Mouse (Mus musculus) gastrocnemius, adult 18-20 months (tissue): ENCODE results near the gene Eea1. TPM values are rescaled to one million over a fixed set of nuclear protein-coding genes. Genes with fewer than 3 reads are reported as not detected.

ENCODE experiments used
- DNase-seq: peaks from one replicate; pipeline ENCODE4 v3.0.0; 2021; ENCODE audit warnings: low spot score
- total RNA-seq, 2 experiments: library from RNA; stranded (reverse); gene quantifications; 2 replicates each; pipeline ENCODE4 v1.2.3; 2021

The Eea1 gene
- total RNA-seq, 2 experiments from 2014 or later, result 23.6 to 29.5 TPM

DNA sequence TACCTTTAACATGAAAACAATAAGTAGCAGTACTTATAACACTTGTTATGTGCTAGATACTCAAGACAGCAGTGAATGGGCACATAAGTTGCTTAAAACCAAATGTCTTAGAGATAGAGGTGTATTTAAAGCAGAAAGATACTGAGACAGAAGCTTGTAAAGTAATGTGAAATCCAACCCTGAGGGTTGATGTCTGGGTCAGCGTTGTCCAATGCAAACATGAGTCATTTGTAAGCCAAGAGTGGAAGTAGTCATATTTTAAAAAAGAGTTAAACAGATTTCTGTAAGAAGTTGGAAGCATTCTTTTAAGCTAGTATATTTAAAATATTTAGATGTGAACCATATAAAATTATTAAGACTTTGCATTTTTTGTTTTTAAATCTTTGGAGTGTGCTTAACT lies 4.6 kb downstream of the Eea1 start:
- DNase-seq, result no peak

DNA sequence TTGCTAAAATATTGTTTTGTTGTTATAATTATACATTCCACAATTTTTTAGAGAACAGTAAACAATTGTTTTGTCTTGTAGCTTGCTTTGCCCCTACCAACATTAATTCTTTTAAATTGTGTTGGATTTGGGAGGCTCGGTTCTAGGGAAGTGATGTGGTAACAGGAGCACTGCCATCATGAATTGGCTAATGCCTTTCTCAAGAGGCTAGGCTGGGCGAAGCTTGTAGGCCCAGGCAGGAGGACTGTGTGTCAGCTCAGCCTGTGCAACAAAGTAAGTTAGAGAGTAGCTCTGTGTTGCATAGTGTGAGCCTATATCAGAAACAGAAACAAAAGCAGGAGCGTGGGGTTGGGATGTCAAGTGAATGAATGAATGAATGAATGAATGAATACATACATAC lies 9.0 kb downstream of the Eea1 start:
- DNase-seq, result no peak

DNA sequence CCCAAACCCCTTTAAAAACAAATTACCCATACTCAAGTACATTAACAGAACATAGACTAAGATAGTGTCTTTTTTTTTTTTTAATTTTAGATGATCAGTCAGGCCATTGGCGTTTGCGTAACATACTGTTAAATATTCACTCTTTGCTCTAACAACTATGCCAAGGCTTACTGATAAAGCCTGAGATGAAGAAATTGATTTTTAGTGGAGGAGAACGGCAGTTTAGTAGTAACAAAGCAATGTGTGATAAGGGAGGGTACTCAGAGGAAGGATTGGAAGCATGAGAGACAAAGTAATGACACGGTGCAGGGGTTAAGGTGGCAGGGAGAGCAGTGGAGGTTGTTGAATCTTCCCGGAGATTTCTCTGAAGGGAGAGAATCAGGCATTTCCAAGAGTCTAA lies 9.7 kb downstream of the Eea1 start:
- DNase-seq, result no peak

DNA sequence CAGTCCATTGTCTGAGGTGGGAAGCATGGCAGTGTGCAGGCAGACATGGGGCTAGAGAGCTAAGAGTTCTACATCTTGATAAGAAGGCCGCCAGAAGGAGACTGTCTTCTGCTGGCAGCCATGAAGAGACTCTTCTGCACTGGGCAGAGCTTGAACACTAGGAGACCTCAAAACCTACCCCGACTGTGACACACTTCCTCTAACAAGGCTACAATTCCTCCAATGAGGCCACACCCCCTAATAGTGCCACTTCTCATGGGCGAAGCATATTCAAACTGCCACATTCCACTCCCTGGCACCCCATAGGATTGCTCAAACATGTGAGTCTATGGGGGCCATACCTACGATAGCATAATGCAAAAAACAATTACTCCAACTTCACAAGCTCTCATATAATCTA lies 10.3 kb downstream of the Eea1 start:
- DNase-seq, result no peak

DNA sequence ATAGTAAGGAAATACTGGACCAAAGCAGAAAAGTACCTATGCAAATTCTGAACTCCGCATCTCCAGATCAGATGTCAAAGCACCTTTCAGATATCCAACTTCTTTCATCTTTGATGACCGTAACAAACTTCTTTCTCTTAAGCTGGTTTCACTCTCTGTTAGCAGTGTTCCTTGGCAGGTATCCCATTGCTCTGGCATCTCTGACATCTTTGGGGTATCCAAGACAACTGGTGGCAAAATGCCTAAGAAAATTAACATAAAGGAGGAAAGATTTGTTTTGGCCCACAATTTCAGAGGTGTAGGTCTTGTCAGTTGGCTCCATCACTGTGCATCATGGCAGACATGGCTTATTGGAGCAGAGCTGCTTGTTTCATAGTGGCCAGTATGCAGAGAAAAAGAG lies 10.9 kb downstream of the Eea1 start:
- DNase-seq, result no peak

DNA sequence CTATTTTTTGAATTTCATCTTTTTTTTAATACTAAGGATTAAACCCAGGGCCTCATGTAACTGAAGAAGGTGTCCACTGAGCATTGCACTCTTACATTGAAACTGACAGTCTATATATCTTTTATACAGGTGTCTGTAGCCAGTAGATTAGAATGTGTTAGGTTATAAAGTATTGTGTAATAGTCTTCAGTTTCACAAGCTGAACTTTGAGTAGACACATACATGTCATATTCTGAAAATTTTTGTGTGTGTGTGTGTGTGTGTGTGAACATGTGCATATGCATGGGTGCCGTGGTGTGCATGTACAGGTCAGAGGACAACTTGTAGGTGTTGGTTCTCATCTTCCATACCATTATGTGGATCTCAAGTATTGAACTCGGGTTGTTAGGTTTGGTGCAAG lies 16.2 kb downstream of the Eea1 start:
- no peak for DNase-seq

DNA sequence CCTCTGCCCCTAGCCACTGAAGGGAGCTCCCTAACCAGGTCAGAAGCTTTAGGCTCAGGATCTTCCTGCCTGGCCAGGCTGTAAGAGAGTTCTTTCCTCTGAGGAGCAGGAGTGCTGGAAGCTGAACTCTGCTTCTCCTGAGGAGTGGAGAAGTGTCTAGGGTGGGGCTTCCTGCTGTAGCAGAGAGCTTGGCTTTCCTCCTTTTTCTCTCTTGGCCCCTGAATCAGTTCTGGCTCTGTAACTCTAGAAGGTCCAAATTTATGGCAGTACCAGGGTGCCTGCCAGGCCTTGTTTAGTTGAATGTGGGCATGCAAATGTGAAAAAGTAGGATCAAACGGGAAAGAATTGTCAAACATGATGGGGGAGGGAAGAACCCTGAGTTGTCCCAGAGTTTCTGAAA lies 17.1 kb downstream of the Eea1 start:
- DNase-seq, result no peak

DNA sequence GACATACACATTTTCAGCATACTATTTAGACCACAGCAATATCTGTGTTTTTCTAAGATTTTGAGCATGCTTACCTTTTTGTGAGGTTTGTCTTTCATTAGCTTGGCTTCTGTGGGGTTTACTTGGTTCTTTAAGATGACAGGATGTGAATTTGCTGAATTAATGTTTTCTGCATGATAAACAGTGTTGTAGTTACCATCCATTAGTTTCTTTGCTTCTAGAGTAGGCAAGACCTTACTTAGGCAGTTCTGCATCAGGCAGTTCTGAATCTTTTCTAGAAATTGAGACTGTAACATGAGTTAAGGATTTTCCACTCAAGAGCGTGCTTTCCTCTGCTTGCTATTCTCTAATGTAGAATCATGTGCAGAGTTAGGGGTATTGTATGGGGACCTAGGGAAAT lies 24.2 kb downstream of the Eea1 start:
- no peak for DNase-seq

DNA sequence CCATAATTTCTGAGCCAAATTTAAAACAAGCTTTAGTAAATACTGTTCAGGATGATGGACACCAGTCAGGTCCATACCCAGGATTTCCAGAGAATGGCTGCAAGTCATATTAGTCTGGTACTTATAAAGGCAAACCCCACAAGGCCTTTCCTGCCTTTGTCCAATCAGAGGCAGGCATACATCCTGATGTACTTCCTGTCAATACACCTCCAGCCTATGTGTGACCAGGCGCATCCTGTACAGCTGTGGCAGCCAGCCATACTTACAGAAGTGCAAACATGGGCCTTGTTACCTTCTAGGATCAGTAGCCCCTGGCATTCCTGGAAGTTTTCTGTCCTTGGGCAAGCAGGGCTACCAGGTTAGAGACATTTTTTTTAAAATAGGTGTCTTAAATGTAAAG lies 29.2 kb downstream of the Eea1 start:
- no peak for DNase-seq

DNA sequence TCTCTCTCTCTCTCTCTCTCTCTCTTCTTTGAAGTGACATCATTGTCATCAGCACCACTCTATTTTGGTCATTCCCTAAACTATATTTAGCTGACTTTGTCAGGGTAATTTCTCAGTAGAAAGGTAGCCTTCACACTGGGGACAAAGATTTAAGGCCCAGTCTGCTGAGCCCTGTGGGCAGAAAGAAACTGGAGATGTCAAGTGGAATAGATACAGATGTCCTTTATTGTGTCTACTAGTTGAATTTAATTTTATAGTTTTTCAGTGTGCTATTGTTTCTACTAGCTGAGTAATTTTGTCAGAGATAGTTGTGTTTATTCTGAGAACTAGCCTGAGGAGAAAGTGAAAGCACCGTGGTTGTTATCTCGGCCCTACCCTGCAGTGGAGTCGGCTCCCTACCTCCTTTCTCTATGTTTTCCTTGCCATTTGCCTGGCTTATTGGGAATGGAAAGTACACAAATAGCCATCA lies 30.3 kb downstream of the Eea1 start:
- no peak for DNase-seq

DNA sequence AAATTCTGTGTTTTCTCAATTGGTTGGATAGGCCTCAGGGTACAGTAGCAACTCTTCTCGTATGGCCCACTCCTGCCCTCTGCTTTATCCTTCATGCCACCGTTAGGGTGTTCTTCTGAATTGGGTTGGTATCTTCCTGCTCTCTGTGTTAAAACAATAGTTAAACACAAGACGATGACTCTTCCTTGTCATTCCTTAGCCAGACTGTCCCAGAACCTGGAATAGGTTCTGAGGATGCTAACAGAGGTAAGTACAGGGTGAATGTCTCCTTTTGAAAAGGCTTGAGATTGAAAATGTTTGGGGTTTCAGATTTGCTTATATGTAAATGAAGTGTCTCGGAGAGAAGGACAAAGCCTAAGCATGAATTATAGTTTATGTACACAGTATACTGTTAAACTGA lies 30.9 kb downstream of the Eea1 start:
- no peak for DNase-seq

DNA sequence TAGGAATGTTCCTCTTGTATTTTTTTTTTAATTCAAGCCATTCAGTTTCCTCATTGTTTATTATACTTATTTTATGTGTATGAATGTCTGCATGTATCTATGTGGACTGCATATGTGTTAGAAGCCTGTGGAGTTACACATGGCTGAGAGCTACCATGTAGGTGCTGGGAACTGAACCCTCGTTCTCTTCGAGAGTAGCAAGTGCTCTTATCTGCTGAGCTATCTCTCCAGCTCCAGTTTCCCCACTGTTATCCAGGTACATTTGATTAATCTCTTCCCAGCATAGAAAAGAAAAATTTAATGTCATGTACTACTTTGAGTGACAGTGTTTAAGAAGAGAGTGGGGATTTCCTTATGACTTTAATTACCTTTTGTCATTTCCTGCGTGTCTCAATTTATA lies 31.5 kb downstream of the Eea1 start:
- DNase-seq, result no peak

DNA sequence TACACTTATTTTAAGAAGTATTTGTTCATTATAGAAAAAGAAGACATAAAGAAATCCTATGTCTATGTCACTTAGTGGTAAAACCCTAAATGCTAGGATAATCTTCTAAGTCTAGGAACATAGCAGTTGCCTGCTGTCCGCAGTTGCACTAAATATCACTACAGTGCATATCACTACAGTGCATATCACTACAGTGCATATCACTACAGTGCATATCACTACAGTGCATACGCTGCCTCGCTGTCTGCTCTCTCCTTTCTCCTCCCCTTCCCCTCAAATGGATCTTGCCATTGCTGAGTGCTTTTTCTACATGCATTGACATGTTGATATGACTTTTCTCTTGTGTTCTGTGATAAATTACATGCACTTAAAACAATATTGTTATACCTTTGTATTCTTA lies 34.0 kb downstream of the Eea1 start:
- DNase-seq, result no peak

DNA sequence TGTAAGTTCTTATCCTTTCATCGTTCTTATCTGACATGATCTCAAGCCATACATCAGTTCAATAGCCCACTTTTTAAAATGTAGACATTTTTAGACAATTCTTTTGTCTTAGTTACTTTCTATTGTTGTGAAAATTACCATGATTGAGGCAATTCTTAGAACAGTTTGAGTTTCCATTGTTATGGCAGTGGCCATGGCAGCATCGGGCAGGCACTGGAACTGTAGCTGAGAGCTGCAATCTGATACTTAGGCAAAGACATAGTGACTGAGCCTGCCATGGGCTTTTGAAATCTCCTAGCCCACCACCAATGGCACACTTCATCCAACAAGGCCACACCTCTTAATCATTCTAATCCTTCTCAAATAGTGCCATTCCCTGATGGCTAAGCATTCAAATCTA lies 36.3 kb downstream of the Eea1 start:
- DNase-seq, result no peak

DNA sequence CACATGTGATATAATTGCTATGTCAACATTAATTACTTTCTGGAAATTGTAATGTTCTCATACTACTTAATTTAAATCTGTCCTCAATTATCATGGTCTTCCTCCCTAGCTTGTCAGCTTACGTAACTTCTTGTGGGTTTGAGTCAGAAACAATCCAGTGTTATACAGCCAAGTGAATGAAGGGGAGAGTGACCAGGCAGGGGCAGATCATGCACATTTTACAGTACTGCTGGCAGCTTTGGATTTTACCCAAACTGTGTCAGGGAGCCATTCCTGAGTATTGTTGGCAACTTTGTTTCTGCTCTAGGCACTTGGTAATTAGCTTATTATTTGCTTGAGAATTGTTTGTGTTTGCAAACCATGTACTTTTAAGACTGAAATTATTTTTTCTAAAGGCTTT lies 49.3 kb downstream of the Eea1 start:
- DNase-seq, result no peak

DNA sequence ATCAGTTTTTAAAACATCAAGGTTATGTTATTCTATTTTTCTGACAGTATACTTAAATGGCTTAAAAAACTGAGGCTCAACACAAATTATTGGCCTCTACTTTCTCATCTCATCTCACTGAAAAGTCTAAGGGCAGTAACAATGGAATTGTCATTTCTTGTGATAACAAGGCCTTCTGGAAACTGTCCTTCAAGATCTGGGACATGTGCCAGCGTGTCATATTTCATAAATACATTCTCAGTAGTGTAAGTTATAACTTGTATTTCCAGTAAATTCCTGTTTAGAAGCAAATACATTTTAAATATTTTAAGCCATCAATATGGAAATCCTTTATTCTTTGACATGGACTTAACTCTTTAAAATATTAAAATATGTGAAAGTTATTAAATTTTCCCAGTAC lies 50.7 kb downstream of the Eea1 start:
- DNase-seq, result no peak

DNA sequence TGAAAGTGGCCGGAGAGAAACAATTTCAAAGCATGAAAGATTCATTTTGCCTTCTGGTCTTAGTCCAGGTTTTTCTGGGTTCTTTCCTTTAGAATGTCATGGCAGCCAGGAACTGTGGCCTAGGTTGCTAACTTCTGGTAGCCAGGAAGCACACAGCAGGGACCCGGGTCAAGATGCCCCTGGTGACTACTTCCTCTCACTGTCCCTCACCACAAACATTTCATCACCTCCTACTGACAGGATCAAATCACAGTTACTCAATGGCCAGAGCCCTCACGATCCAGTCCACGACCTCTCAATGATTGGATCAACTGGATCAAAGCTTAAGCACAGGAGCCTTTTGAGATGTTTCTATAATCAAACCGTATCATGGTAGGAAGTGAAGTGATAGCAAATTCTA lies 60.5 kb downstream of the Eea1 start:
- DNase-seq, result no peak

DNA sequence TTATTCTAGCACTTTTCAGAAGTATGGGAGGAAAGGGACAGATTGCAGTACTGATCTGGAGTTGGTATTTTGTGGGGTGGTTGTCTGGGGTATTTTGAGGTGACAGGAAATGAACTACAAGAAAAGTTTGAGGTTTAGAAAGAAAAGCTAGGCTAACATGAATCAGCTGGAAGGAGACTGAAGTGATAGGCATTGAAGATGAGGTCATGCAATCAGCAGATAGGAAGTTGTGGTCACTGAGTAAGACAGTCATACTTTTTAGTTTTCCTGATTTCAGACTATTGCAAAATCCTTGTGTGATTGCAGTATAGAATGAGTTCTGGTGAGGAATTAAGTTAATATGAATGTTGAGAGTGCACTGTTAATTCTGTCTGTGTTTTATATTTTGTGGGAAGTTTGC lies 75.3 kb downstream of the Eea1 start:
- no peak for DNase-seq

DNA sequence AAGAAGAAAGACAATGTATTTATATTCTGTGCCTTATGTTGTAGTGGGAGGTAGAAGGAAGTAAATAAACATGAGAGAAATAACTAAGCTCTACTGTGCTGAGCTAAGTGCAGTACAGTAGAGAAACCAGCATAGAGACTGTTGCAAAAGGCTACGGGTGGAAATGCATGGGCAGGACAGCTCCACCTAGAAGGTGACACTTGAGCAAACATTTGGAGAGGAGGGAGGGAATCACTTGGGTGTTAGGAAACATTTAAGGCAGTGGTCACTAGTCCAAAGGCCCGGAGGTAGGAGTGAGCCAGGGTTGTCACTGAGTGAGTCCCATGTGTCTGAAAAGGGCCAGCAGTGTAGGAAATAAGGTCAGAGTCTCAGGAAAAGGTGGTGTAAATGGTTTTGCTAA lies 77.0 kb downstream of the Eea1 start:
- DNase-seq, result no peak

DNA sequence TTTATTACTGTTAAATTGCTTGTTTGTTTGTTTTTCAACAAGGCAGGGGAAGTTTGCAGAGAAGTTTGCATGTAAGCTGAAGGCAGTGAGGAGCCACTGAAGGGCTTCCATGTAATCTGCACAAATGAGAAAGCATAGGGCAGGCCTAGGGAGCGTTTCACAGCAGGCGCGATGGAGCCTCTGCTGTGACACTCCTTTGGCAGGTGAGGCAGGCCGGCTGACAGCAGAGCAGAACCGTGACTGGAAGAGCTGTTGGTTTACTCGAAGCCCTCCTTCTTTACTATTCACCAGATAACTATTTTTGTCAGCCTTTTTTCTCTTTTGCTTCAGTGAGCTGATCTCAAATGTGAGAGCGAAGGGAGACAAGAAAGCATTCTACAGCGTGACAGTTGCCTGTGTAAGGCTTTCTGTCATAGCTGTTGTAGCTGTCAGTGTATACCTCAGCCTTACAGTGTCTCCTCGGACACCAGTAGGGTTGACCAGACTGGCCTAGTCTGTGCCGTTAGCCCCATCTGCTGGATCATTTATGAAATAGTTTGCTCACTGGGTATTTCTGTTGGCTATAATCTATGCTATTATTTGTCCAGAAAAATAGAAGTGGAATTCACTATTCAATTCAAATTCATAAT lies 93.0 kb downstream of the Eea1 start:
- peak; percentile 43 for DNase-seq

DNA sequence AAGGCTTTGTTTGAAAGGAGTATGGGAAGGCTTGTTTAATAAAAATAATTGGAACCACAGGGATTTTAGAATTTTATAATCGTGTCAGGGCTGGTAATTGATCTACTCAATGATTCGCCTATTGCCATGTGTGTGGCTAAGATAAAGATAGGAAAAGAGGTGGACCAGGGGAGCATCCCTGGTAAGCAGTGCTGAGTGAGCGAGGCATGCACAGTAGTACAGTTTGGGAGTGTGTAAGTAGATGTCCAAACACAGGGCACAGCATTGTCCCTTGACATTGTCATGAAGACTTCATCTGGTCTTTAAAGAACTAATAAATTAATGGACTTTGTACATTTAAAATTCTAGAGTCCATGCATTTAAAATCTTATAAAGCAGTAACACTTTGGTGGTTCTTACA lies 93.7 kb downstream of the Eea1 start:
- DNase-seq, result no peak

DNA sequence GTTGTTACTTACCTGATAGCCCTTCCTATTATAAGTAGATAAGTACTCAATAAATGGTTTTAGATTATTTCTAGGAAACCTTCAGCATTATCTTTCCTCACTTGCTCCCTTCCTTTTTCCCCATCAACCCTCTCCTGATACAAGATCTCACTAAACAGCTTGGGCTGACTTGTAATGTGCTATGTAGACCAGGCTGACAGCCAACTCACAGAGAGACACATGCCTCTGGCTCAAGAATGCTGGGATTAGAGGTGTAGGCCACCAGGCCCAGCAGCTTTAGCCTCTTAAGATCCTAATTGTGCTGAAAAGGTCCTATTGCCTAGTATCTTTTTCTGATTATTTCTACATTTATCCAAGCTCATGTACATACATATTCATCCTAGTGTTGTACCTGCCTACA lies 95.5 kb downstream of the Eea1 start:
- DNase-seq, result no peak

DNA sequence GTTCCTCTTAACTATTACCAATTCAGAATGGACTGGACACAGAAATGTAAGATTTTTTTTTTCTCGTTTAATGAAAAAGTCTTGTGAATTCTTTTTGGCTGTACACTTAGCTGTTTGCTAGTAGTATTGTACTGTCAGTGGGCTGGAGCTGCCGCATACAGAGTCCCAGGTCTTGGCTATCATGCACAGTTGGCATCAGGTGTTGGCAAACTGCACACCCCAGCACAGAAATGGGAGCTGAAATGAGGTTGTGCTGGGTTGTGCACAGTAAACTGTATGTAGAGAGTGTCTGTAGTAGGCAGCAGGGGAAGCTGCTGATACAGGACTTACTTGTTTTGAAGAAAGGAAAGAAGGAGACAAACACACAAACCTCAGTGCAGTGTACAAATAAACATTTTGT lies 103.8 kb downstream of the Eea1 start:
- no peak for DNase-seq

DNA sequence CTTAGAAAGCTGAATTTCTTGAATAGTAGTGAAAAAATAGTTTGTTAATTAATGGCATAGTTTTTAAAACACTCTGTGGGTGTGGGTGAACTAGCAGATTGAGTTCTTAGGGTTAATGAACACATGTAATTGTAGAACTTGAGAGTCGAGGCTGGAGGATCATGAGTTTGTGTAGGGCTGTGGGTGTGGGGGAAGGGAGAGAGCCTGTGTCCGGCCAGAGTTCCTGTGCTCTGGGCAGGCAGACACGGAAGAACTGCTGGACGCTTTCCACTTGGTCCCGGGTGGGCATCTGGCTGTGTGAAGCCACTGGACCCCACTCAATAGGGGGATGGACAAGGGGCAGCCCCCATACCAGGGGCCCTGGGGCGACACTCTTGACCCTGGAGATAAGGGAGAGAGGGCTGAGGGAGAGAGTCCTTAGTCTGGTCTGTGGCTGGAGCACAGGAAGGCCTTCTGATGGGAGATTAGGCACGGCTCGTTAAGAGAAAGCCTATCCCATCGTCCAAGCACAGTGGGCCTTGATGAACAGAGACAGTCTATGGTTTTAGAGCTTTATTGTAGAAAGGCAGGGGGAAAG lies 107.6 kb downstream of the Eea1 start:
- no peak for DNase-seq
